In genomic region chr3:20057306-20058196, GRCm38 (mm10) we compare ENCODE assay signal across 8 mouse cellular contexts. TPM values are rescaled to one million over a fixed set of nuclear protein-coding genes. Genes with fewer than 3 reads are reported as not detected.
DNase-seq lines count a peak whose midpoint lies in the region; ATAC-seq and TF ChIP-seq lines count a peak whose summit lies in the region.

Gene Hltf, plus strand, starts transcription at chr3:20057811.

- DNase-seq in CD8-positive naive resting alpha-beta T cell, adult 2 months (ENCODE audit: low read depth in 2 of 2, low spot score in 2 of 2), result peak; percentile 89 to 91
- DNase-seq in c-Kit-positive CD71-negative TER-119-negative erythroid progenitor cells, embryonic 14.5 days (ENCODE audit: low read depth), result peak; percentile 84
- DNase-seq in forebrain, embryonic 10.5 days (ENCODE audit: extremely low spot score, low spot score), result peak; percentile 92
- peak; percentile 96 for DNase-seq in kidney, postnatal 25 days
- peak; percentile 86 to 90 (median 88) for DNase-seq in liver, embryonic 14.5 days (ENCODE audit: low read depth in 3 of 3, low spot score in 3 of 3)
- DNase-seq in neural tube, embryonic 11.5 days (ENCODE audit: low spot score), result peak; percentile 94
- DNase-seq in stomach, postnatal 0 days (ENCODE audit: low spot score), result peak; percentile 94

- H3K4me2 ChIP-seq in heart, embryonic 15.5 days, result peak within 1 kb of the TSS; percentile 72
- H3K4me2 ChIP-seq in liver, embryonic 14.5 days (ENCODE audit: low read depth), result peak within 1 kb of the TSS; percentile 78
- H3K4me2 ChIP-seq in neural tube, embryonic 11.5 days (ENCODE audit: low read depth), result peak within 1 kb of the TSS; percentile 49
- H3K4me2 ChIP-seq in stomach, postnatal 0 days (replicated peaks; ENCODE audit: low read depth), result peak within 1 kb of the TSS; percentile 65

- H3K9ac ChIP-seq in heart, embryonic 15.5 days, result peak within 1 kb of the TSS; percentile 67
- peak within 1 kb of the TSS; percentile 53 for H3K9ac ChIP-seq in liver, embryonic 14.5 days (replicated peaks)
- peak within 1 kb of the TSS; percentile 76 for H3K9ac ChIP-seq in neural tube, embryonic 11.5 days (ENCODE audit: low read length)
- H3K9ac ChIP-seq in stomach, postnatal 0 days (ENCODE audit: low read length), result peak within 1 kb of the TSS; percentile 82

- ATAC-seq in heart, embryonic 15.5 days (replicated peaks; ENCODE audit: insufficient number of reproducible peaks, insufficient read depth, low FRiP score, low read depth), result peak; percentile 100
- ATAC-seq in liver, embryonic 14.5 days (ENCODE audit: insufficient read depth), result peak; percentile 100
- ATAC-seq in neural tube, embryonic 11.5 days (ENCODE audit: insufficient read depth, low FRiP score, low TSS enrichment), result peak; percentile 100
- ATAC-seq in stomach, postnatal 0 days (ENCODE audit: low FRiP score, low TSS enrichment), result peak; percentile 100

- under 1% methylated on average over 51 of the region's 54 CpGs for WGBS in forebrain, embryonic 10.5 days
- WGBS in heart, embryonic 15.5 days, result under 1% methylated on average over 54 of the region's 54 CpGs
- under 1% methylated on average over 49 of the region's 54 CpGs for WGBS in liver, embryonic 14.5 days (ENCODE audit: insufficient replicate concordance)
- under 1% methylated on average over 46 of the region's 54 CpGs for WGBS in neural tube, embryonic 11.5 days
- under 1% methylated on average over 53 of the region's 54 CpGs for WGBS in stomach, postnatal 0 days

- peaks cover 10% of the 10 kb centered on the region for H3K36me3 ChIP-seq in forebrain, embryonic 10.5 days (replicated peaks)
- peaks cover 5% of the 10 kb centered on the region for H3K36me3 ChIP-seq in heart, embryonic 15.5 days
- no peaks in the 10 kb centered on the region for H3K36me3 ChIP-seq in liver, embryonic 14.5 days (replicated peaks; ENCODE audit: control insufficient read depth, insufficient read depth, low read depth)
- H3K36me3 ChIP-seq in neural tube, embryonic 11.5 days (ENCODE audit: control insufficient read depth, insufficient read depth, low read length), result no peaks in the 10 kb centered on the region
- no peaks in the 10 kb centered on the region for H3K36me3 ChIP-seq in stomach, postnatal 0 days (ENCODE audit: control insufficient read depth, insufficient read depth, low read length)

- H3K4me1 ChIP-seq in forebrain, embryonic 10.5 days, result peaks cover 14% of the 10 kb centered on the region
- H3K4me1 ChIP-seq in heart, embryonic 15.5 days (replicated peaks), result peaks cover 7% of the 10 kb centered on the region
- peaks cover 0 to 3% of the 10 kb centered on the region in 2 experiments; a peak in 2 of 4 replicates for H3K4me1 ChIP-seq in liver, embryonic 14.5 days (replicated peaks; ENCODE audit: control insufficient read depth in 2 of 2, insufficient read depth in 2 of 2, low read length in 1 of 2)
- no peaks in the 10 kb centered on the region for H3K4me1 ChIP-seq in neural tube, embryonic 11.5 days (ENCODE audit: control insufficient read depth, insufficient read depth, low read length)
- no peaks in the 10 kb centered on the region for H3K4me1 ChIP-seq in stomach, postnatal 0 days (replicated peaks; ENCODE audit: control insufficient read depth, insufficient read depth)

- H3K9me3 ChIP-seq in forebrain, embryonic 10.5 days, result no peaks in the 10 kb centered on the region
- H3K9me3 ChIP-seq in heart, embryonic 15.5 days (replicated peaks), result no peaks in the 10 kb centered on the region
- no peaks in the 10 kb centered on the region for H3K9me3 ChIP-seq in liver, embryonic 14.5 days (ENCODE audit: control insufficient read depth, low read length)
- no peaks in the 10 kb centered on the region for H3K9me3 ChIP-seq in neural tube, embryonic 11.5 days (ENCODE audit: control insufficient read depth, low read length)
- no peaks in the 10 kb centered on the region for H3K9me3 ChIP-seq in stomach, postnatal 0 days (ENCODE audit: control insufficient read depth, low read length)

- peak within 1 kb of the TSS; percentile 86 for H3K27ac ChIP-seq in forebrain, embryonic 10.5 days
- peak within 1 kb of the TSS; percentile 59 for H3K27ac ChIP-seq in heart, embryonic 15.5 days
- no peak within 1 kb of the TSS for H3K27ac ChIP-seq in liver, embryonic 14.5 days
- peak within 1 kb of the TSS; percentile 80 for H3K27ac ChIP-seq in neural tube, embryonic 11.5 days (ENCODE audit: low read depth, low read length)
- H3K27ac ChIP-seq in stomach, postnatal 0 days (replicated peaks), result peak within 1 kb of the TSS; percentile 82; the same call in 1 of the 2 replicates

- H3K27me3 ChIP-seq in forebrain, embryonic 10.5 days (ENCODE audit: poor library complexity, severe bottlenecking), result no peaks in the 10 kb centered on the region
- no peaks in the 10 kb centered on the region for H3K27me3 ChIP-seq in heart, embryonic 15.5 days
- H3K27me3 ChIP-seq in liver, embryonic 14.5 days (ENCODE audit: control insufficient read depth, insufficient read depth, low read length), result no peaks in the 10 kb centered on the region
- no peaks in the 10 kb centered on the region for H3K27me3 ChIP-seq in neural tube, embryonic 11.5 days (ENCODE audit: control insufficient read depth, insufficient read depth, low read length)
- H3K27me3 ChIP-seq in stomach, postnatal 0 days (ENCODE audit: control insufficient read depth, insufficient read depth, low read length), result no peaks in the 10 kb centered on the region

- no peak for TF ChIP-seq CTCF in liver, embryonic 14.5 days (IDR thresholded peaks at IDR 0.05; ENCODE audit: low read depth)
- TF ChIP-seq CTCF in stomach, postnatal 0 days (IDR thresholded peaks at IDR 0.05; ENCODE audit: low read depth), result no peak

- TF ChIP-seq EP300 in liver, embryonic 14.5 days (IDR thresholded peaks at IDR 0.05; ENCODE audit: low read depth), result peak; percentile 43; the same call in 1 of the 2 replicates
- TF ChIP-seq EP300 in stomach, postnatal 0 days (optimal IDR thresholded peaks at IDR 0.05), result peak; percentile 71

- H3K4me3 ChIP-seq in forebrain, embryonic 10.5 days, result peak within 1 kb of the TSS; percentile 82
- H3K4me3 ChIP-seq in heart, embryonic 15.5 days, result peak within 1 kb of the TSS; percentile 82
- peak within 1 kb of the TSS; percentile 64 to 99 for H3K4me3 ChIP-seq in liver, embryonic 14.5 days (ENCODE audit: insufficient read depth in 1 of 2, low read depth in 2 of 2, low read length in 2 of 2)
- peak within 1 kb of the TSS; percentile 82 for H3K4me3 ChIP-seq in neural tube, embryonic 11.5 days (ENCODE audit: low read depth, low read length)
- peak within 1 kb of the TSS; percentile 77 for H3K4me3 ChIP-seq in stomach, postnatal 0 days (ENCODE audit: low read depth, low read length)

RNA-seq across cellular contexts. Expression of gene Hltf, which starts in this region (rescaled TPM):
- 19.7 and 21.4 TPM in 2 replicates for polyA plus RNA-seq in forebrain, embryonic 10.5 days (2016; fragmentation: Nextera tagmentation; extraction: Ambion mirVana)
- 14.0 and 14.4 TPM in 2 replicates for polyA plus RNA-seq in heart, embryonic 15.5 days (2015; fragmentation: Nextera tagmentation; extraction: Ambion mirVana)
- polyA plus RNA-seq in liver, embryonic 14.5 days (2012; rRNA removed), result 2.5 and 4.5 TPM in 2 replicates
- 9.4 and 13.0 TPM in 2 replicates for polyA plus RNA-seq in liver, embryonic 14.5 days (2014; fragmentation: Nextera tagmentation; extraction: Ambion mirVana)
- 21.0 and 22.6 TPM in 2 replicates for polyA plus RNA-seq in neural tube, embryonic 11.5 days (2014; fragmentation: Nextera tagmentation; extraction: Ambion mirVana)
- 7.6 and 9.2 TPM in 2 replicates for polyA plus RNA-seq in stomach, postnatal 0 days (2015; fragmentation: Nextera tagmentation; extraction: Ambion mirVana)
